Mouse (Mus musculus) heart, postnatal 14 days (tissue): ENCODE data around the gene Gm20388. TPM values are rescaled to one million over a fixed set of nuclear protein-coding genes. Genes with fewer than 3 reads are reported as not detected.

Experiments used
- DNase-seq, 2 experiments: peaks; one replicate each; pipeline ENCODE4 v3.0.0; 2021 to 2022
- intact Hi-C: fragments of 180-260 bp; cut with DNase I; formaldehyde crosslinking; loops from one replicate; pipeline ENCODE4 v1.15.1; 2025
- total RNA-seq, 2 experiments: library from RNA; stranded (reverse); gene quantifications; 2 replicates each; pipeline ENCODE4 v1.2.3; 2021

The Gm20388 gene
- total RNA-seq, 2 experiments from 2014 or later: 0.24 TPM; not detected in 1

GRCm38 (mm10) chr8:121970225-121970624, 2059.6 kb downstream of the Gm20388 start:
- intact Hi-C loops: no loop called here

GRCm38 (mm10) chr8:121971488-121972058, 2060.9 kb downstream of the Gm20388 start:
- no peak for DNase-seq
- intact Hi-C loops: no loop called here

More at GRCm38 (mm10) chr8:121970225-121970624, 2059.6 kb downstream of the Gm20388 start:
- DNase-seq: no peak

- intact Hi-C loops: no loop called here
- no peak for DNase-seq
These were observed 2063.3 kb downstream of the Gm20388 start for GRCm38 (mm10) chr8:121973906-121974305.

GRCm38 (mm10) chr8:121977819-121978590, 2067.4 kb downstream of the Gm20388 start:
- peak; percentile 37 to 63 for DNase-seq
- intact Hi-C loops: loop anchor here (1.0 to 5.0 kb wide), 4 partner anchors 161 to 354 kb away; no protein-coding TSS in a partner anchor

GRCm38 (mm10) chr8:121978670-121979069, 2068.0 kb downstream of the Gm20388 start:
- intact Hi-C loops: loop anchor here (1.0 to 5.0 kb wide), 4 partner anchors 161 to 354 kb away; no protein-coding TSS in a partner anchor
- DNase-seq: no peak

GRCm38 (mm10) chr8:121980792-121981519, 2070.3 kb downstream of the Gm20388 start:
- intact Hi-C loops: no loop called here

GRCm38 (mm10) chr8:121981520-121981895, 2070.9 kb downstream of the Gm20388 start:
- intact Hi-C loops: no loop called here
- DNase-seq: no peak

More at GRCm38 (mm10) chr8:121980792-121981519, 2070.3 kb downstream of the Gm20388 start:
- no peak for DNase-seq

GRCm38 (mm10) chr8:121985673-121986072, 2075.0 kb downstream of the Gm20388 start:
- no peak for DNase-seq
- intact Hi-C loops: no loop called here

- intact Hi-C loops: no loop called here
These were observed 2077.3 kb downstream of the Gm20388 start for GRCm38 (mm10) chr8:121987892-121988291.

GRCm38 (mm10) chr8:121990506-121991255, 2080.0 kb downstream of the Gm20388 start:
- intact Hi-C loops: no loop called here
- peak in 1 of 2 experiments; percentile 31 for DNase-seq

More at GRCm38 (mm10) chr8:121987892-121988291, 2077.3 kb downstream of the Gm20388 start:
- DNase-seq: no peak

GRCm38 (mm10) chr8:121991611-121992010, 2081.0 kb downstream of the Gm20388 start:
- DNase-seq: no peak
- intact Hi-C loops: no loop called here

GRCm38 (mm10) chr8:121992911-121993310, 2082.3 kb downstream of the Gm20388 start:
- no peak for DNase-seq
- intact Hi-C loops: no loop called here

GRCm38 (mm10) chr8:121995112-121995511, 2084.5 kb downstream of the Gm20388 start:
- intact Hi-C loops: no loop called here
- no peak for DNase-seq

GRCm38 (mm10) chr8:121995895-121996294, 2085.3 kb downstream of the Gm20388 start:
- intact Hi-C loops: no loop called here

GRCm38 (mm10) chr8:121998631-121999030, 2088.0 kb downstream of the Gm20388 start:
- no peak for DNase-seq
- intact Hi-C loops: no loop called here

More at GRCm38 (mm10) chr8:121995895-121996294, 2085.3 kb downstream of the Gm20388 start:
- no peak for DNase-seq

- DNase-seq: no peak
- intact Hi-C loops: no loop called here
These were observed 2088.6 kb downstream of the Gm20388 start for GRCm38 (mm10) chr8:121999211-121999610.

- DNase-seq: no peak
- intact Hi-C loops: no loop called here
These were observed 2090.9 kb downstream of the Gm20388 start for GRCm38 (mm10) chr8:122001339-122002115.

GRCm38 (mm10) chr8:122003646-122004045, 2093.0 kb downstream of the Gm20388 start:
- intact Hi-C loops: no loop called here
- peak; percentile 38 to 54 for DNase-seq

GRCm38 (mm10) chr8:122004131-122004530, 2093.5 kb downstream of the Gm20388 start:
- intact Hi-C loops: no loop called here
- DNase-seq: no peak
